Mouse (Mus musculus) liver, embryonic 11.5 days (tissue): ENCODE measurements around the gene Wsb2. TPM values are rescaled to one million over a fixed set of nuclear protein-coding genes. Genes with fewer than 3 reads are reported as not detected.

Experiments used
- ATAC-seq: fragments of 200-750 bp; cut with Nextera tagmentation; replicated peaks from 2 replicates; pipeline ENCODE4 v1.8.0; 2017; ENCODE audit warnings: moderate number of reproducible peaks, mild to moderate bottlenecking, moderate TSS enrichment, moderate library complexity; ENCODE audit not compliant: low FRiP score
- DNase-seq: peaks from one replicate; pipeline ENCODE4 v3.0.0-alpha.2; 2017; ENCODE audit warnings: low spot score
- H3K27ac ChIP-seq: fragments of 300-500 bp; sonication (generic); 2 replicates; pipeline ENCODE4 v1.5.1; 2014; ENCODE audit warnings: mild to moderate bottlenecking, low read depth, low read length, control low read depth
- H3K27me3 ChIP-seq: fragments of 300-500 bp; sonication (generic); replicated peaks from 2 replicates; pipeline ENCODE4 v1.6.1; 2014; ENCODE audit warnings: low read length, mixed read lengths; ENCODE audit not compliant: control insufficient read depth, insufficient read depth
- H3K36me3 ChIP-seq: fragments of 300-500 bp; sonication (generic); 2 replicates; pipeline ENCODE4 v1.6.1; 2014; ENCODE audit warnings: mild to moderate bottlenecking, low read length, moderate library complexity, mixed read lengths; ENCODE audit not compliant: control insufficient read depth, insufficient read depth
- H3K4me1 ChIP-seq: fragments of 300-500 bp; sonication (generic); replicated peaks from 2 replicates; pipeline ENCODE4 v1.6.1; 2014; ENCODE audit warnings: low read length, mixed read lengths; ENCODE audit not compliant: control insufficient read depth, insufficient read depth
- H3K4me2 ChIP-seq: fragments of 300-500 bp; sonication (generic); 2 replicates; pipeline ENCODE4 v1.6.1; 2014; ENCODE audit warnings: mild to moderate bottlenecking, control low read depth, moderate library complexity
- H3K4me3 ChIP-seq: fragments of 300-500 bp; sonication (generic); 2 replicates; pipeline ENCODE4 v1.5.1; 2014; ENCODE audit warnings: low read depth, low read length, control low read depth
- H3K9ac ChIP-seq: fragments of 300-500 bp; sonication (generic); 2 replicates; pipeline ENCODE4 v1.6.1; 2014; ENCODE audit warnings: low read depth, low read length, control low read depth
- H3K9me3 ChIP-seq: fragments of 300-500 bp; sonication (generic); 2 replicates; pipeline ENCODE4 v1.6.1; 2016; ENCODE audit warnings: low read length, inconsistent platforms, mixed read lengths; ENCODE audit not compliant: control insufficient read depth
- WGBS: fragments of 180-500 bp; shearing (Covaris S2); extraction: QIAGEN DNeasy Blood & Tissue Kit; methylation state at CpG from one replicate; pipeline ENCODE4 v1.1.7; 2014; 5-methylcytosine and 5-hydroxymethylcytosine counted together
- polyA plus RNA-seq: library from polyadenylated mRNA; unstranded; fragments of >200 nt; fragmentation: Nextera tagmentation; extraction: Ambion mirVana; gene quantifications from 2 replicates; pipeline ENCODE4 v1.2.1, GENCODE M21; 2014

Gene Wsb2
- 36.3 and 45.8 TPM in 2 replicates for polyA plus RNA-seq

DNA sequence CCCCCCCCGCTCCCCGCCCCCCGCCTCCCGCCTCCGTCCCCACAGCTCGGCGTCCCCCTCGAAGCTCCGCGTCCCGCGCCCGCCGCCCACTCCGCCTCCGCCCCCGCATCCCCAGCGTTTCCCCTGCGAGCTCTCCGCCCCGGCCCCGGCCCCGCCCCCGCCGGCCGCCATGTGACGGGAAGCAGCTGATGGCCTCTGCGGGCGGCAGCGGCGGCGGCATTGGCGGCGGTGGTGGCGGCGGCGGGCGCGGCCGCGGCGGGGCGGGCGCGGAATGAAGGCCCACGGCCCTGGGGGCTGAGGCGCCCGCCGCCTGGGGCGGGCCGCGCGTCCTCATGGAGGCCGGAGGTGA lies at the start of gene Wsb2:
Gene Wsb2 (plus strand): TSS at position 176 of the 349 bp plus-strand sequence.
- peak; percentile 63 for ATAC-seq
- Histone ChIP-seq H3K9ac (peak within 1 kb of the TSS; percentile 87), H3K27me3 (peaks cover 3% of the 10 kb centered on the region; the same call in 1 of the 2 replicates), H3K9me3 (no peaks in the 10 kb centered on the region), H3K4me2 (peak within 1 kb of the TSS; percentile 97), H3K4me1 (peaks cover 49% of the 10 kb centered on the region), H3K27ac (peak within 1 kb of the TSS; percentile 81), H3K4me3 (peak within 1 kb of the TSS; percentile 94), H3K36me3 (no peaks in the 10 kb centered on the region)
- DNase-seq: peak; percentile 82
- WGBS: 1% methylated on average over 15 of the region's 54 CpGs

DNA sequence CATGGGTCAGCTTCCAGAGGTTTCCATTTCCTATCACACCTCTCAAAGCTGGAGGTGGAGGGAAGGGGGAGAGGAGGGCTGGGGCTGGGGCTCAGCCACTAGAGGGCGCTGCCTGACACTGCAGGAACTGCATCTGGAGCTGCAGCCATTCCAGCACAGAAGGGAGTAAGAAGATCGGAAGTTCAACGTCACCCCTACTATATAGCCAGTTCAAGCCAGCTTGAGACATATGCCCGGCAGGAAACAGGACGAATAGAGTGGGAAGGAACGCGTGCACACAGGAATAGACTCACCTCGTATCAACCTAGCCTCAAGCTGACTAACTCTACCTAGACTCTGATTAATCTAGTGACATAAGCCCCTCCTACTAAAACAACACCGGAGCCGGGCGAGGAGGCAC lies 49.4 kb upstream of the Wsb2 start:
- no peaks in the 10 kb centered on the region for H3K4me1 ChIP-seq
- WGBS: 19% methylated on average over 11 of the region's 11 CpGs
- peak overlapping the region; percentile 40 for H3K4me2 ChIP-seq
- no peak overlapping the region for H3K9ac ChIP-seq
- no peaks in the 10 kb centered on the region for H3K9me3 ChIP-seq
- ATAC-seq: peak; percentile 77
- H3K36me3 ChIP-seq: no peaks in the 10 kb centered on the region
- H3K27ac ChIP-seq: no peak overlapping the region
- no peak for DNase-seq
- H3K4me3 ChIP-seq: peak overlapping the region; percentile 21; the same call in 1 of the 2 replicates
- H3K27me3 ChIP-seq: no peaks in the 10 kb centered on the region

- H3K4me1 ChIP-seq: peaks cover 8% of the 10 kb centered on the region
- no peak for DNase-seq
- 15% methylated on average over 14 of the region's 14 CpGs for WGBS
- ATAC-seq: no peak; the same call in 1 of the 2 replicates
- peaks cover 26% of the 10 kb centered on the region for H3K27me3 ChIP-seq
- no peak overlapping the region for H3K27ac ChIP-seq
- peak overlapping the region; percentile 66 for H3K4me2 ChIP-seq
- H3K9ac ChIP-seq: 0 out of 2 replicates have a peak overlapping the region, but pooled peaks have one; percentile 25
- H3K9me3 ChIP-seq: no peaks in the 10 kb centered on the region
- no peaks in the 10 kb centered on the region for H3K36me3 ChIP-seq
- peak overlapping the region; percentile 37 for H3K4me3 ChIP-seq
These were observed 43.7 kb upstream of the Wsb2 start for GRCm38 (mm10) chr5:117313420-117313819.

GRCm38 (mm10) chr5:117313909-117314308 lies 43.2 kb upstream of the Wsb2 start:
- no peak for ATAC-seq
- Histone ChIP-seq H3K36me3 (no peaks in the 10 kb centered on the region), H3K4me1 (peaks cover 8% of the 10 kb centered on the region), H3K27me3 (peaks cover 31% of the 10 kb centered on the region), H3K4me2 (peak overlapping the region; percentile 66), H3K27ac (no peak overlapping the region), H3K9ac (no peak overlapping the region), H3K4me3 (peak overlapping the region; percentile 37), H3K9me3 (no peaks in the 10 kb centered on the region)
- DNase-seq: no peak
- 31% methylated on average over 10 of the region's 10 CpGs for whole genome bisulfite sequencing

- no peak overlapping the region for H3K4me2 ChIP-seq
- H3K27ac ChIP-seq: no peak overlapping the region
- WGBS: 30% methylated on average over 9 of the region's 9 CpGs
- H3K4me1 ChIP-seq: peaks cover 8% of the 10 kb centered on the region
- peaks cover 40% of the 10 kb centered on the region for H3K27me3 ChIP-seq
- no peak overlapping the region for H3K9ac ChIP-seq
- H3K4me3 ChIP-seq: no peak overlapping the region
- ATAC-seq (no peak), DNase-seq (no peak)
- no peaks in the 10 kb centered on the region for H3K36me3 ChIP-seq
- no peaks in the 10 kb centered on the region for H3K9me3 ChIP-seq
These were observed 42.3 kb upstream of the Wsb2 start for GRCm38 (mm10) chr5:117314587-117315428.

GRCm38 (mm10) chr5:117318741-117319629 lies 38.1 kb upstream of the Wsb2 start, which contains the start of gene Vsig10:
Vsig10 (plus strand) TSS chr5:117319083.
- H3K4me1 ChIP-seq: peaks cover 6% of the 10 kb centered on the region; the same call in 1 of the 2 replicates
- peak; percentile 69 for DNase-seq
- ATAC-seq: peak; percentile 64
- H3K27ac ChIP-seq: no peak within 1 kb of the TSS
- H3K36me3 ChIP-seq: no peaks in the 10 kb centered on the region
- H3K27me3 ChIP-seq: peaks cover 58% of the 10 kb centered on the region
- H3K9ac ChIP-seq: peak within 1 kb of the TSS; percentile 57
- H3K9me3 ChIP-seq: no peaks in the 10 kb centered on the region
- WGBS: under 1% methylated on average over 77 of the region's 81 CpGs
- H3K4me2 ChIP-seq: peak within 1 kb of the TSS; percentile 96
- H3K4me3 ChIP-seq: peak within 1 kb of the TSS; percentile 63

GRCm38 (mm10) chr5:117323751-117324150 lies 33.4 kb upstream of the Wsb2 start:
- H3K36me3 ChIP-seq: no peaks in the 10 kb centered on the region
- H3K27me3 ChIP-seq: peaks cover 29% of the 10 kb centered on the region
- H3K9me3 ChIP-seq: no peaks in the 10 kb centered on the region
- ATAC-seq (no peak), DNase-seq (no peak)
- no peak overlapping the region for H3K4me2 ChIP-seq
- H3K9ac ChIP-seq: no peak overlapping the region
- no peak overlapping the region for H3K27ac ChIP-seq
- H3K4me1 ChIP-seq: no peaks in the 10 kb centered on the region
- no peak overlapping the region for H3K4me3 ChIP-seq
- WGBS: 83% methylated on average over 9 of the region's 9 CpGs

- DNase-seq: no peak
- no peak for ATAC-seq
- WGBS: 57% methylated on average over 6 of the region's 6 CpGs
- no peak overlapping the region for H3K4me3 ChIP-seq
- no peaks in the 10 kb centered on the region for H3K4me1 ChIP-seq
- H3K9ac ChIP-seq: no peak overlapping the region
- H3K9me3 ChIP-seq: no peaks in the 10 kb centered on the region
- no peaks in the 10 kb centered on the region for H3K36me3 ChIP-seq
- H3K27ac ChIP-seq: no peak overlapping the region
- H3K4me2 ChIP-seq: no peak overlapping the region
- peaks cover 2% of the 10 kb centered on the region for H3K27me3 ChIP-seq
These were observed 30.7 kb upstream of the Wsb2 start for GRCm38 (mm10) chr5:117326408-117326807.
